Mouse (Mus musculus): ENCODE data around the gene Odf3l1.

DNA sequence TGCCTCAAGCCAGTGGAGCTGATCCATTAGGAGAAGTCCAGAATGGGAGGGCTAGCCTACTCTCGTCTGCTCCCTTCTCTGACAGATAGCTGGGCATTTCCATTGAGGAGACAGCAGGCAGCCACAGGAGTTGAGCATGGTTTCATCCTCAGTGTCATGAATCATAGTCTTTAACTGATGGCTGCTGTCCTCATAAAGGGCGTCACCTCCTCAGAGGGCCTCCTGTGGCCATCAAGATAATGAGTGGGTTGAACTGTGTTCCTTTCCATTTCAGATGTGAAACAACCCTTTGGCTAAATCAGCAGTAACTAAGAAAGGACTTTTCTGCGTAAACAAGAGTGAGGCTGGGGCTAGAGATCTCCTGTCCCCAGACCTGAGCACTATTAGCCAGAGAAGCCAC lies 39.2 kb upstream of the Odf3l1 start:
- TF ChIP-seq CTCF (IDR thresholded peaks at IDR 0.05; ENCODE audit: low read depth) (no peak), EP300 (IDR thresholded peaks at IDR 0.05; ENCODE audit: low read depth) (no peak)

Data from heart, postnatal 0 days (tissue).